In genomic region chr10:99299303-99299702, GRCm38 (mm10) we compare ENCODE assay signal across 11 mouse cellular contexts. TPM values are rescaled to one million over a fixed set of nuclear protein-coding genes. Genes with fewer than 3 reads are reported as not detected.
DNase-seq lines count a peak whose midpoint lies in the region; ATAC-seq lines count a peak whose summit lies in the region.
"Had no signal": no experiment of that assay in that cellular context is flagged by ENCODE, and none has a peak within 500 bp of the region (broad histone marks: within the 10 kb centered on the region; RNA-seq: fewer than 3 reads in every experiment).

No protein-coding gene starts in this region.

- intact Hi-C loops in heart, postnatal 10 days (cut with DNase I): no loop called here

- DNase-seq in heart, embryonic 10.5 days (ENCODE audit: low spot score): no peak
- DNase-seq in heart, postnatal 10 days: no peak
- DNase-seq in neural tube, embryonic 10.5 days (ENCODE audit: extremely low spot score, low spot score): no peak
- DNase-seq in limb, embryonic 11.5 days (ENCODE audit: low spot score): peak; percentile 76
- DNase-seq in spleen, postnatal 10 days (ENCODE audit: low spot score in 2 of 2): no peak
- DNase-seq in thymus, postnatal 4 days: no peak
- DNase-seq: adrenal gland, postnatal 36 days; cerebellum, postnatal 25 days had no signal

- H3K4me3 ChIP-seq in heart, embryonic 10.5 days: peak overlapping the region; percentile 27; the same call in 1 of the 2 replicates
- no peak overlapping the region for H3K4me3 ChIP-seq in neural tube, embryonic 12.5 days
- no peak overlapping the region for H3K4me3 ChIP-seq in limb, embryonic 11.5 days (ENCODE audit: low read depth, low read length)
- no peak overlapping the region for H3K4me3 ChIP-seq in neural tube, embryonic 15.5 days (replicated peaks)

- H3K4me1 ChIP-seq in heart, embryonic 10.5 days: peaks cover 37% of the 10 kb centered on the region
- H3K4me1 ChIP-seq in neural tube, embryonic 12.5 days: peaks cover 15% of the 10 kb centered on the region
- H3K4me1 ChIP-seq in limb, embryonic 11.5 days (ENCODE audit: control insufficient read depth, insufficient read depth, low read length): peaks cover 4% of the 10 kb centered on the region
- H3K4me1 ChIP-seq in neural tube, embryonic 15.5 days: peaks cover 13% of the 10 kb centered on the region

- 0 out of 2 replicates have a peak, but pooled peaks have one; percentile 21 for ATAC-seq in neural tube, embryonic 12.5 days (ENCODE audit: low FRiP score, low read depth)
- peak; percentile 77 for ATAC-seq in limb, embryonic 11.5 days (ENCODE audit: insufficient number of reproducible peaks, low FRiP score, low TSS enrichment, low read depth)
- ATAC-seq in neural tube, embryonic 15.5 days (ENCODE audit: low FRiP score): no peak
- ATAC-seq: Patski had no signal

- H3K9me3 ChIP-seq in heart, embryonic 10.5 days: no peaks in the 10 kb centered on the region
- no peaks in the 10 kb centered on the region for H3K9me3 ChIP-seq in neural tube, embryonic 12.5 days
- H3K9me3 ChIP-seq in limb, embryonic 11.5 days (ENCODE audit: control insufficient read depth, low read length): no peaks in the 10 kb centered on the region
- no peaks in the 10 kb centered on the region for H3K9me3 ChIP-seq in neural tube, embryonic 15.5 days (replicated peaks)

- no peaks in the 10 kb centered on the region for H3K27me3 ChIP-seq in heart, embryonic 10.5 days (ENCODE audit: insufficient read depth, poor library complexity, severe bottlenecking)
- H3K27me3 ChIP-seq in neural tube, embryonic 12.5 days (replicated peaks): no peaks in the 10 kb centered on the region
- H3K27me3 ChIP-seq in limb, embryonic 11.5 days (ENCODE audit: control insufficient read depth, insufficient read depth, low read length): no peaks in the 10 kb centered on the region
- no peaks in the 10 kb centered on the region for H3K27me3 ChIP-seq in neural tube, embryonic 15.5 days (replicated peaks)
- H3K27me3 ChIP-seq: Patski had no signal

- H3K4me2 ChIP-seq in neural tube, embryonic 12.5 days (replicated peaks): peak overlapping the region; percentile 36
- peak overlapping the region; percentile 31 for H3K4me2 ChIP-seq in limb, embryonic 11.5 days (ENCODE audit: low read depth, severe bottlenecking)
- peak overlapping the region; percentile 25; the same call in 1 of the 2 replicates for H3K4me2 ChIP-seq in neural tube, embryonic 15.5 days

- 25% methylated on average over 9 of the region's 9 CpGs for WGBS in heart, embryonic 10.5 days
- WGBS in neural tube, embryonic 12.5 days: 18% methylated on average over 9 of the region's 9 CpGs
- WGBS in limb, embryonic 11.5 days: 2% methylated on average over 9 of the region's 9 CpGs
- 17% methylated on average over 9 of the region's 9 CpGs for WGBS in neural tube, embryonic 15.5 days

- no peak overlapping the region for H3K9ac ChIP-seq in neural tube, embryonic 12.5 days
- H3K9ac ChIP-seq in limb, embryonic 11.5 days (ENCODE audit: low read length): no peak overlapping the region
- no peak overlapping the region; the same call in 1 of the 2 replicates for H3K9ac ChIP-seq in neural tube, embryonic 15.5 days (replicated peaks)

- H3K36me3 ChIP-seq in heart, embryonic 10.5 days: no peaks in the 10 kb centered on the region
- H3K36me3 ChIP-seq in neural tube, embryonic 12.5 days: no peaks in the 10 kb centered on the region
- H3K36me3 ChIP-seq in limb, embryonic 11.5 days (ENCODE audit: control insufficient read depth, insufficient read depth, low read length): no peaks in the 10 kb centered on the region
- no peaks in the 10 kb centered on the region for H3K36me3 ChIP-seq in neural tube, embryonic 15.5 days

- H3K27ac ChIP-seq in heart, embryonic 10.5 days: peak overlapping the region; percentile 87
- no peak overlapping the region for H3K27ac ChIP-seq in neural tube, embryonic 12.5 days
- peak overlapping the region; percentile 78 for H3K27ac ChIP-seq in limb, embryonic 11.5 days (replicated peaks; ENCODE audit: low read depth, low read length)
- H3K27ac ChIP-seq in neural tube, embryonic 15.5 days (replicated peaks): no peak overlapping the region

RNA-seq across cellular contexts. Expression of gene Dusp6, which starts 36.3 kb away (rescaled TPM):
- polyA plus RNA-seq in heart, embryonic 10.5 days (2016; fragmentation: Nextera tagmentation; extraction: Ambion mirVana): 58.5 and 65.3 TPM in 2 replicates
- total RNA-seq in heart, postnatal 10 days (2021): 10 to 100 TPM; 29.2 to 38.3 TPM
- polyA plus RNA-seq in neural tube, embryonic 12.5 days (2016; fragmentation: Nextera tagmentation; extraction: Ambion mirVana): 38.7 and 40.6 TPM in 2 replicates
- 187 and 207 TPM in 2 replicates for polyA plus RNA-seq in limb, embryonic 11.5 days (2014; fragmentation: Nextera tagmentation; extraction: Ambion mirVana)
- polyA plus RNA-seq in neural tube, embryonic 15.5 days (2015; fragmentation: Nextera tagmentation; extraction: Ambion mirVana): 28.2 and 31.5 TPM in 2 replicates

Comparison
In these comparisons a context has a peak if more than half of its experiments do, and no peak if none do; other contexts are left out.
1. H3K27ac ChIP-seq: peak in heart, embryonic 10.5 days (single experiment) and limb, embryonic 11.5 days (single experiment); none in neural tube, embryonic 12.5 days (single experiment) and neural tube, embryonic 15.5 days (single experiment).
2. Peak in every context shown above with its lines, with median percentiles within 50 percentile points of each other: H3K4me2 ChIP-seq.